Mouse (Mus musculus) neural tube, embryonic 10.5 days (tissue): Measurements from ENCODE around the gene Elk4.

ENCODE experiments used
- DNase-seq: peaks from one replicate; pipeline ENCODE4 v3.0.0-alpha.2; 2017; ENCODE audit warnings: low spot score; ENCODE audit errors: extremely low spot score

The Elk4 gene

DNA sequence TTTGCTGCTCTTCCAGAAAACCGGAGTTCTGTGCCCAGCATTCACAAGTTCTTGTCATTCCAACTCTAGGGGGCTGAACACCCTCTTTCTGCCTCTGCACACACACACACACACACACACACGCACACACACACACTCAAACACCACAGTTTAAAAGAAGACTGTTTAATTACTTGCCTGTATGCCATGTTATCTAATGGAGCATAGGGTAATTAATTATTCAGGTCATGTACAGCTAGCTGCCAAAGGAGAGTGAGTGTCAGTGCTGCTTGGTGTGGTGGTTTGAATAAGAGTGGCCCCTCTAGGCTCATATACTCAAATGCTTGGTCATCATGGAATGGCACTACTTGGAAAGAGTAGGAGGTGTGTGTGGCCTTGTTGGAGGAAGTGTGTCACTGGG lies 23.6 kb upstream of the Elk4 start:
- DNase-seq = no peak

DNA sequence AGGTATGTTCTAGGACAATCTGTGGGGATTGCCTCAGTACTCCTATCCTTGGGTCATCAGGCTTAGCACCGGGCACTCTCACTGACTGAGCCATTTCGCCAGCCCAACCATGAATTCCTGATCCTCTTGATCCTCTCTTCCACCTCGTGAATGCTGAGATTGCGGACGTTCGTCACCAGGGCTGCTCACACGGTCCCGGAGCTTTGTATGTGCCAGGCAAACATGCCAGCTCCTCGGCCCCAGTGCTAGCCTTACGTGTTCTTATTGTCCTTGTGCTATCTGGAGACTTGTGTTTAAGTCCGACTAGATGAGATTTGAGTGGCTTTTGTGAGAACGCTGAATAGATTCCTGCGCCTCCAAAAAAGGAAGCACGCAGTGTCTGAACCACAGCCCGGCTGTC lies 20.0 kb upstream of the Elk4 start:
- no peak for DNase-seq

DNA sequence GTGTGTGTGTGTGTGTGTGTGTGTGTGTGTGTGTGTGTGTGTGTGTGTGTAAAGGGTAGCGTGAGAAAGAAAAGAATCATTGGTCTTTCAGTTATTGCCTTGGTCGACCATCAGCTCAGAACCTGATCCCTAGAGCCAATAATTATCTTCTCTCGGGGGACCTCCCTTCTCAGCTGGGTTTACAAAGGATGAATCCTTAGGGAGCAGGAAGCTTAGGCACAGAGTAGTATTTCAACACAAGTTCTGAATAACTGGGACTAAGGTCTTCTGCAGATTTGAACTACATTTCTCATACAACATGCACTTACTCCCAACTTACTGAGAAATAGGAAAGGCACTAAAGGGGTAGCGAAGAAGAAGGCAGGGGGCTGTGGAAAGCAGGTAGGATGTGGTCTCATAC lies 17.9 kb upstream of the Elk4 start:
- no peak for DNase-seq

DNA sequence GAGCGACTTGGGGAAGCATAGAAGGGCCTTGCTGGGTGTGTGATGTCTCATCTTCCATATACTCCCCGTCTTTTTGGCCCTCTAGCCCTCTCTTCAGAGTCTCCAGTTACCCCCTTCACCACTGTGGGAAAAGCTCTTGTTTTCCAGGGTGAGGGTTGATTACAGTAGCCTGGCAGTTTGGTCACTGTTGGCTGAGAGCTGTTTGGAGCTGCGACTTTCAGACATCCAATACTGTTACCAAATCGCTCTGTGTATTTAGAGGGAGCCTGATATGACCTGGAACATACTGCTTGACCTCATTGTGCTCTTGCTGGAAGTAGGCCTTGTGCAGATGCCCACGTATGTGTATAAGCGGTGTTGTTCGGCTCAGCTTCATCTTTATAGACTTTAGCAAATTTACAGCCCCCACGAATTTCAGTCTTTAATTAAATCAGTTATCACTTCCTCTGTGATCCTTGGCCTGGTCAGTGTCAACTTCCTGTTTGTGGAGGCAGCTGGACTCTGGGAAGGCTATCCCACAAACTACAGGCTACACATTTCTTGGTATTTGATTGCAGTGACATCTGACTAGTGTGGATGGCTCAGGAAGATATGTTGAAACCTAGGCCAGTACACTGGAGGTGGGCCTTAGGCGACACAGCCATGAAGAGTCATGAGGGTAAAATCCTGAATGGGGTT lies 17.2 kb upstream of the Elk4 start:
- no peak for DNase-seq

DNA sequence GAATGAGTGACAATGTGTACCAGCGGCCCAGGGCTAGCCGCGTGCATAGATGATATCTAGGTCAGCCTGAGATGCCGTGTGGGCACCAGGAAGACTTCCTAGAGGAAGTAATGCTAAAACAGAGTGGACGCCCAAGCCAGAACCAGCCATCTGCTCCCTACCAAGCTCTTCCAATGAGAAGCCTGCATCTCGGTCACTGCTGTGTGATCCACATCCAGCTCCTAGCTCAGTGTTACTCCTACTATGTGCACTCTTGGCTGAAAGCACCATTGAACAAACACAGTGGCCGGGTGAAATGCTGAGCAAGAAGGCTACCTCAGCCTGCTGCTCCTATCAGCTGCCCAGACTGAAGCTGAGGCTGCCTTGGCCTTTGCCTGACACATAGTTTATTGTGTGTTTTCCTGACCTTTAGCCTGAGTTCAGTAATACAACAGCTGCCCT lies 14.8 kb upstream of the Elk4 start:
- no peak for DNase-seq

DNA sequence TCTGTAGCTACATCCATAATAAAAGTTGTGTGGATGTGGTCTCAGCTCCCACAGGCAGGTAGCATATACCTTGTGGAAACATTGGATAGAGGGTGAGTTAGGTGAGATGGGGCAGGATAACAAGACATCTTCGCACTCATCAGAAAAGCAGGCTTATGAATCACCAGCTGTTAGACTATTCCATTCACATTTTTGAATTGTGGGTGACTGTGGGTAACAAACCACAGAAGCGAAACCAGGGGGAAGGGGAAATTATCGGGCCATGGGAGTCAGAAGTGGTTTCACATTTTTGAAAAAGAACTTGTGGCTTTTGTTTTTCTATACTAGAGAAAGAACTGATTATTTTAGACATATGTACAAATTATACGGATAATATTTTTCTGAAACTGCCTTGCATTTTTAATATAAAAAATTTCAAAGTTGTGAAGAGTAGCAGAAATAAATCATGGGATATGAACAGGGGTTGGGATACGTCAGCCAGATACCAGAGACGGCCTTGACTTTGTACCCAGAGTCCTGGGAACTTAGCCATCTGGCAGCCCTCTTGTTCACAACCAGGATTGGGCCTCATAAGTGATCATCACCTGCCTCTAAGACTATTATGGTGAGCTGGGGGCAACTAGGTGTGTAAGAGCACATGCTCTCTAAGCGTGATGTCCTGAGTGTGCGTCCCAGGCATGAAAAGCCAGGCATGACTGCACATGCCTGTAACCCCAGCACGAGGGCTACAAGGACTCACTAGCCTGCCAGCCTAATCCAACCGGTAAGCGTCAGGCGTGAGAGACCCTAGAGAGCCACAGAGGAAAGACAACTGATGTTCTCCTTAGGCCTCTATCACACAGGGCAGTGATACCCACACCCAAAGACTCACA lies 14.0 kb upstream of the Elk4 start:
- no peak for DNase-seq

DNA sequence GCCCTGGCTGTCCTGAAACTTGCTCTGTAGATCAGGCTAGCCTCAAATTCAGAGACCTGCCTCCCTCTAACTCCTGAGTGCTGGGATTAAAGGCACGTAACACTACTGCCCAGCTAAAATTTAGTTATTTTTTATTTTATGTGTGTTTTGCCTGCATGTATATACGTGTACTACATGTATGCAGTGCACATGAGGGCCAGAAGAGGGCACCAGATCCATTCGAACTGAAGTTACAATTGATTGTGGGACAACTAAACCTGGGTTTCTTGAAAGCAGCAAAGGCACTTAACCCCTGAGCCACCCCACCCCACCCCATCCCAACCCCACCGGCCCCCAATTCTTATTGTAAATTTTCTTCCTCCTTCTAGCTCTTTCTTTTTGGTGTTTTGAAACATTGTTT lies 12.3 kb upstream of the Elk4 start:
- DNase-seq = peak; percentile 63

DNA sequence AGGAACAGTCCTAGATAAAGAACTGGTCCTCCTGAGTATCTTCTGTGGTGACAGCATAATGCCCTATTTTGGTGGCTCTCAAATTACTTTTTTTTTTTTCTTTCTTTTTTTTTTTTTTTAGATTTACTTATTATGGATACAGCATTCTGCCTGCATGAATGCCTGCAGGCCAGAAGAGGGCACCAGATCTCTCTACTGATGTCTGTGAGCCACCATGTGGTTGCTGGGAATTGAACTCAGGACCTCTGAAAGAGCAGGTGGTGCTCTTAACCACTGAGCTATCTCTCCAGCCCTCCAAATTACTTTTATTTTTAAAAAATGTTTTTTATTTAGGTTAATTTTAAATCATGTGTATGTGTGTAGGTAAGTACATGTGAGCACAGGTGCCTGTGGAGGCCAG lies 6.9 kb upstream of the Elk4 start:
- DNase-seq = no peak

DNA sequence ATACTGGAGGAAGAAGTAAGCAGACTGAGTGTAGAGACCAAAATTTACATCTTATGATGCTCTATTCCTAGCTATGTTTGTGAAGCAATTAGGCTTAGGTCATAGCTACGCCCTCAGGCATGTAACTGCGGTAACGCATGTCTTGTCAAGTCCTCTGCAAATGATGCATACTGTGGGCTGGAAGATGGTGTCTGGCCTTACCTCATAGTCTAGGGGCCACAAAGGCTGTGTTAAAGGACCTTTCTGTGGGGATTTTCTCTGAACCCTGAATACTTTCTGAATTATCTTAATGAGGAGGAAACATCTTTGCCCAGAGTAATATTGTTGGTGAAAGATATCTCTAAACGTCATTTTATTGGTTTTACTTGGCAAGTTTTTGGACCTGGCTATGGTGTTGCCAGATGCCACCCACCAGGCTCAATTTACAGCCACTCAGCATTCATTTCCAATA lies 5.5 kb upstream of the Elk4 start:
- DNase-seq = no peak

DNA sequence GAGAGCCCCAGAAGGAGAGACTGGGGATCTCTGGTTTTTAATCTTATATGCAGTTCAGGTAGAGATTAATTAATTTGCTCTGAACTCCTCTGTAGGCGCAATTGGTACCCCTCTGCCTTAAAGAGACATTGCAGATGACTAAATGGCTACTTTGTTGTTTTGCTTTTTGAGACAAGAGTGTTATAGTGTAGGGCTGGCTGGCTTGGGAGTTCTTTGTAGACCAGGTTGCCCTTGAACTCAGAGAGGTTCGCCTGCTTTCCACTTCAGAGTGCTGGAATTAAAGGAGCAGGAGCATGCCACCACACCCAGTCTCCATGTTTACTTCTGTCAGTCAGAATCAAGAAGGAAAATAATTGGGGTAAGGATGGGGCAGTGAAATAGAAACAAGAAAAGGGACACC lies 4.3 kb upstream of the Elk4 start:
- DNase-seq = no peak

DNA sequence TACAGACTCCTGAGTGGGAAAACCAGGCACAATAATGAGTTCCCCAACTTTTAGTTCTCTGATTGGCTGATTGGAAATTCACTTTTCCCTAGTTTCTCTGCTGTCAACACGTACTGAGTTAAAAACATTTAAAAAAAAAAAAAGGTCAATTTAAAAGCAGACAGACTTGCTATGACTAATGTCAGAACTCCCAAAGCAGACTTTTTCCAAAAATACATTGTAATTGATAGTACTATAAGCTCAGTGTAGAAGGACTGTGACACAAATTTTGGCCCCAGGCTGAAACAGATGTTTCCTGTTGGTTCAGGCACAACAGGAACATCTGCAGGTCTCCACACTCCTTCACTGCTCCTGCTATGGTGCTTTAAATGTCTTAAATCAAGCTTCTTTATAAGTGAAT lies 3.6 kb upstream of the Elk4 start:
- no peak for DNase-seq

DNA sequence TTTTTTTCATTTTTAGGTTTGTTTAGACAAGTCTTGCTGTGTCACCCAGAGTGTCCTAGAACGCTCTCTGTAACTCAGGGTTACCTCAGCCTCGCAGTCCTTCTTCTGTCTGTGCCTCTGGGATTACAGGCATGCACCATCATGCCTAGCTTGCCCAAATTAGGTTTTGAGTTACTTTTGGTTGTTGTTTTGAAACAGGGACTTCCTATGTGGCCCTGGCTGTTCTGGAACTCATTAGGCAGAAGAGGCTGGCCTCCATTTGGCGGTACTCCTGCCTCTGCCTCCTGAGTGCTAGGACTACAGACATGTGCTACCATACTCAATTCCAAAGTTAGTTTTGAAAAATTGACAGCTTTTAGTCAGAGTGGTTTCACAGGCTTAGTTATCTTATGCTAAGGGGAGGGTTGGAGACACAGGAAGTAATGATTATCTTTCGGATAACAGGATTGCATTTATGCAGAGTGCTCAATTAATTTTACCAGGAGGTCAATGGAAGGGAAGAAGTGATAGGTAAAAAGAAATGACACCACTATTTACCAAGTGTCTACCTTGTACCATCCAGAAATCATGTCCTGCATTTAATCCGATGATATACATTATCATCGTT lies 2.7 kb upstream of the Elk4 start:
- DNase-seq = no peak

DNA sequence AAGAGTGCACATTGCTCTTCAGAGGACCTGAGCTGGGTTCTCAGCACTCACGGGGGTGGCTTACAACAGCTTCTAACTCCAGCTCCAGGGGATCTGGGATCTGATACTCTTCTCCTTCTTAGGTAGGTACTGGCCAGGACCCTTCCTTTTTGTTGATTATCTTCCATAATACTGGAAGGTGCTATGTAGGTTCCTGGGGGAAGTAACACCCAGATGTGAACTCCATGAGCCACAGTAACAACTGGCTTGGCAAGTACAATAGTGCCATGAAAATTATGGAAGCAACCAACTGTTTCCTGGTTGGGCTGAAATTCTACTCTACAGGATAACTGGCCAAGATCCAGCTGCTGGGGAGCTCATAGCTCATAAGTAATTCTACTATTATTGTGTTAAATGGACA lies 1.9 kb upstream of the Elk4 start:
- no peak for DNase-seq

DNA sequence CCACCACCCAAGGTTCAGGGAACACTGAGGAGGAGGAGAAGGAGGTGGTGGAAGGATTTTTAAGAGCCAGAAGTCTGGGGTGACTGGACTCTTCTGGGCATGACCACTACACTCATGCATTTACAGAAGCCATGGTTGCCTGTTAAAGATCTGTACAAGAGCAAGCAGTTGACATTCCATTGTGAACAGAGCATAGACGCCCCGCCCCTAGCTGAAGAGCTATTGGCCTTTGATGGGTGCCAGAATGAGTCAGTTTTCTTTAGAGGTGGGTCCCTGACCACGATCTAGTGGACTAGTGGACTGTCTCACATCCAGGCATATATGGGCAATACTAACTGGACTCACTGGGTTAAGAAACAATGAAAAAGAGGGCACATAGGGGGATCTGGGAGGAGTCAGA lies 1.4 kb upstream of the Elk4 start:
- no peak for DNase-seq

DNA sequence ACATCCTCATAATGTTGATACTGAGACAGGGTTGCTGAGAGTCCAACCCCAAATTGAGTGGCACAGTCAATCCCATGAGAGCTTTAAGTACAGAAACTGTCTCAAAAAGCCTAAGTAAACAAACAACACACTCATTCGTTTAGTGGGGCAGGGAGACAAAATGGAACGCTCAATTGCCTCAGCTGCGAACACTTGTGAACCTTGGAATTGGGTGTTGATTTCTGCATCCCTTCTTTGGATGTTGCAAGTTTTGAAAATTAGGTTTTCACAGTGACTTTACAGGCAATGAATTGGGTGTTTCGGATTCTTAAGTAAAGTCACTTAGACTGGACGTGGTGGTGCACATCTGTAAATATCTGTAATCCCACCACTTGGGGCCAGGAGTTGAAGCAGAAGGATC lies 686 bp upstream of the Elk4 start:
- DNase-seq = no peak

DNA sequence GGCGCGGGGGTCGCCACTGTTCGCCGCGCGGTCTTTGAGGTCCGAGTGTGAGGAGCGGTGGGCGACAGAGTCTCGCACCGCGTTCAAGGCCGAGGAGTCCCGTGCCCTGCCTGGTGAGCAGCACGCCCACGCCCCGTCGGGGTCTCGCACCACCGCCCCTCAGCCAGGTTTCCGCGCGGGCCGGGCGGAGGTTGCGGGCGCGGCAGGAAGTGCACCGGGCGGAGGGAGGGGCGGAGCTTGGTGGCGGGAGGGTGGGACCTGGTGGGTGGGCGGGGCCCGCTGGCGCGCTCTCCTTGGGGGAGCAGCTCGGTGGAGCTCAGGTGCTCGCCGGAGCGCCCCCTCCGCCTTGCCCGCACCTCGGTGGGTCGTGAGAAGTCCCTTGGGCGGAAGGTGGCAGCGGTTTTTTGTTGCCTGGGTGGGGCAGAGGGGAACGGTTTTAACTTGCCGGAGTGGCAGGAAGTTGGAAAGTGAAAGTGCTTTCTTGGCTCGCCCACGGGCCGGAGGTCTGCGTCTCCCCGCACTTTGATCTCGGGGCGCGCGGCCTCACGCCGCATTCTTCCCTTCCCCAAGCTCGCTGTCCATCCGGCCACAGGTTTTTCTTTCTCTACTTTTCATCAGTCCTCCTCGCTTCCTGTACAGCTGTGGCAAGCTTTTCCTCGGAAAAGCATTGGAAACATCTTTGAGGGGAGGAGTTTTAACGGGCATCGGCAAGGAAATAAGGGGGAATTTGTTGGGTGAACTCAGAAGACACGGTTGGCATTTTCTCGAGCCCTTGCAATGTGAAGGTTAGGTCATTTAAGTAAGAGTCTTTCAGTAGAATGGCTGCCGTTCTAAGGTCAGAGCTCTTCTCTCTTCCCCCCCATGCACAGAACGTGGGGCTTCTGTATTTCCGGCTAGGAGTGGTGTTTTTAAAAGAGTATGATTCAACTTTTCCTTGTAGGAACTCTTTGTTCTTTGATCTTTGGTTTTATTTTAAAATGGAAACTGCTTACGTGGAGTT lies 721 bp downstream of the Elk4 start:
- DNase-seq = peak; percentile 90

DNA sequence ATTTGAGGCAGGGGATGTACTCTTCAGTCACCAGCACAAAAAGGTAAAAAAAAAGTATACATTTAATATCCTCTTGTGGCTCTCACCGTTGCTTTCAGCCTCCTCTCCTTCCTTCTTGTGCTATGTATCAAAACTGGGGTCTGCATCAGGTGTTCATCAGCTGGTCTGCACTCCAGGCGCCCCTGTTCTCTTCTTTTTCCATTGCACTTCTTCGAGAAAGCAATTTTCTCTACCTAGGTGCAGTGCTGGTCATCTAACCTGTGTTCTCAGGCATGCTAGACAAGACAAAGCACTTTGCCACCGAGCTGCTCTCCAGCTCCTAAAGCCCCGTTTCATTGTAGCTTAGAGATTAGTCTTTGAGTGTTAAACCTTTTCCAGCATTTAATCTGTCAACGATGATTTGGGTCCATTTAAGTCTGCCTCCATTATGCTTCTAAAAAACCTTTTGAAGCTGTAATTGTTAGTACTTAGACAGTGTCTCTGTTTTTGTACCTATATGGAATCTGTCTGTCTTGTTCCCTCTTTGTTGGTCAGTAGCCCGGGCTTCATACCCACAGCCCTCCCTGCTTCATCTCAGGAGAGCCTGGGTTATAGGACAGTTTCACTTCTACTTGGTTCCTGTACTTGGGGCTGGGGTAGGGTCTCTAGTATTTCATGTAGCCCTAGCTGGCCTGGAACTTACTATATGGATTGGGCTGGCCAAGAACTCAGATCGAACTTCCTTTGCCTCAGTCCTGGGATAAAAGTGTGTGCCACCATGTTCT lies 1.7 kb downstream of the Elk4 start:
- DNase-seq = no peak

DNA sequence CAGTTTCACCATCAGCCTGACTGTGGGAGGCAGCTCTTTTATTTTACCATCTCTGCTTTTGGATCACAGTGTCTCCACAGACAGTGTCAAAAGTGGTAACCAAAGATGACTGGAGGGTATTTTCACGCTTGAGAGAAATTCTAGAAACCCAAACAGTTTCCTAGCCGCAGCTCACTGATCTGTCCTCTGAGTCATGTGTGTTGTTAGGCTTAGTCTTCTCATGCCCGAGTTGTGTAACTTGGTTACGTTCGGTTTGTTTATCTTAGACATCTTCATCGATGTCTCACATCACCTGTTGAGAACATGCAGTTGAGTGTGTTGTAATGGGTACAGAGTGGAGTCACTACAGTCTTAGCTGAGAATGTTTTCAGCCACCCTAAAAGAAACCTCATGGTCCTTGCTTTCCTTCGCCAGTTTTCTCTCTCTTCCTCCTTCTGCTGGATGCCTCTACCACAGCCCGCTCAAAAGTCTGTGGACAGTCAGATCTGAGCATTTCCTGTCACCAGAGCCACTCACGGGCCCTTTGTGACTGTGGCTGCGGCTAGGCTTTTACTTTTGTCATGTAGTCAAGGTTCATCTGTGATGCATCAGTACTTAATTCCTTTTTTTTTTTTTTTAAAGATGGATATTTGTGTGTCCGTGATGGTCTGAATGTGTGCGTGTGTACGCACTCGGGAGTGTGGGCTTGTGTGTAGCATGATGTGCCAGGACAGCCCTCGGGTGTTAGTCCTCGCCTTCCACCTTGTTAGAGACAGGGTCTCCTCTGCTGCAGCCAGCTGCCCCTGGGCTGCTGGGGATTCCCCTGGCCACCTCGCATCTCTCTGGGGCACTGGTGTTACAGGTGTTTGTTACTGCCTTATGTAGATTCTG lies 3.5 kb downstream of the Elk4 start:
- no peak for DNase-seq

DNA sequence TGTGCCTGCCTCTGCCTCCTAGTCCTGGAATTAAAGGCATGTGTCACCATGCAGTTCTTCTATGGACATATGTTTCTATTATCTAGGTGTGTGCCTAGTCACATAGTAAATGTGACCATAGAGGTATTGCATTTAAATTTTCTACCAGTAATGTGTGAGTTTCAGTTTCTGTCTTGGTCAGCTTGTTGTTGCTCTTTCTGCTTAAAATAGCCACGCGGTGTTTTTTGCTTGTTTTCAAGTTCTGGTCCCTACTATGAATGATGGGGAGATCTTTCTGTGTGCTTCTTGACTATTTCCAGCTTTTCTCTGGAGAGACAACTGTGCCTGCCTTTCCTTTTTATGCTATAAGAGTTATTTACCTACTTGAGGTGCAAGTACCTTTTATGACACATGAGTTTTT lies 4.4 kb downstream of the Elk4 start:
- DNase-seq = no peak

DNA sequence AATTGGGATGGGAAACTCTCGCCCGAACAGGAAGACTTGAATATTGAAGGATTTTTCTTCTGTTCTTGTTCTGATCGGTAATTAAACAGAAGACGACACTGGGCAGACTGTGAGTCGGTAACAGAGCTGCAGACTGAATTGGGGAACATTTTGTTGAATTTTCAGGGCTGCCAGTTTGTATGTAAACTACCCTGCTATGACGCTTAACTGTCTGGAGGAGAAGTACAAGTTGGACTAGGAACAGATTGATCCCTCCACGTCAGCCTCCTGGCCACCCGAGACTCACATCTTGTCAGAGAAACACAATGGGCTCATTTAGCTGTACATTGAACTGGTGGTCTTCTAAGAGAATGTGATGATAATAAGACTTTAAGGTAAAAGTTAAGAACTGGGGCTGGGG lies 5.5 kb downstream of the Elk4 start:
- no peak for DNase-seq
